Mouse (Mus musculus) testis, adult 2 months (tissue): Measurements from ENCODE around the gene Psap.

Experiments used
- CTCF ChIP-seq: fragments of 200-500 bp; IDR thresholded peaks from 2 replicates; pipeline ENCODE4 v1.5.1; 2012; ENCODE audit warnings: low read depth, mild to moderate bottlenecking, inconsistent platforms, low read length, moderate library complexity; ENCODE audit not compliant: control insufficient read depth, insufficient read depth, insufficient replicate concordance
- POLR2A ChIP-seq: fragments of 200-500 bp; IDR thresholded peaks from 2 replicates; pipeline ENCODE4 v1.6.1; 2012; ENCODE audit warnings: low read depth, mild to moderate bottlenecking, inconsistent platforms, low read length, moderate library complexity; ENCODE audit not compliant: control insufficient read depth

DNA sequence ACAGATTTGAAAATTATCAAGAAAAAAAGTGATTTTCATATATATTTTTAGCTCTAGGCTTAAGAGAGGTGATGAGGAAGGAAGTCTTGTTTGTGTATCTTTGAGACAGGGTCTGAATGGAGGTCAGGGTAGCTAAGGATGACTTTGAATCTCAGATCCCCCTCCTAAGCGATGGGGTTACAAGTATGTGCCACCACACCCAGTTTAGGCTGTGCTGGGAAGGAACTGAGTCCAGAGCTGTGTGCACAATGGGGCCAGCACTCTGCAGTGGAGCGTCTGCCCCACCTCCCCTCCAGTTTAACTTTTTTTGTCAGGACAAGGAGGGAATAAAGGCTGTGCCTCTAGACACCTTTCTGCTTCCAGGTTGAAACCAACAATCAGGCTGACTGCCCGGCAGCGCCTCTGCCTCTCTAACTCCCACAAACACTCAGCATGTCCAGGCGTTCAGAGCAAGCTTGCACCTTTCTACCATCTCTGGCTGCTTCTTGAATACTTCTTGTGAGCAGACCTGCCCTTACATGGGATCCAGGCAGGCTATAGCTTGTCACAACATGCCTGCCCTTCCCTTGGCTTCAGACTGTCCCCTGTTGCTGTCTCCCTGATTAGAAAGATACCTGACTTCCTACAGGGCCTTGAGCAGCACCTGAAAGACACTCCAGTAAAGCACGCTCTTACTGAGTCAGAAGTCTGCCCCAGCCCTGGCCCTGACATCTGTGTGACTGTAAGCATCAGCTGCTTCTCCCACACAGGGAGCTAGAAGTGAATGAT, 46.9 kb upstream of the Psap start:
- no peak for TF ChIP-seq CTCF
- no peak for TF ChIP-seq POLR2A
